Mouse (Mus musculus): Measurements from ENCODE around the gene Lrig3. TPM values are rescaled to one million over a fixed set of nuclear protein-coding genes. Genes with fewer than 3 reads are reported as not detected.

Gene Lrig3
- polyA plus RNA-seq, 1 experiment from 2014 or later, result 0.94 TPM

- WGBS (ENCODE audit: insufficient replicate concordance), result 35% methylated on average over 11 of the region's 11 CpGs
- no peak for ATAC-seq (ENCODE audit: low read depth)
Observed at GRCm38 (mm10) chr10:125937517-125938497, 28.2 kb upstream of the Lrig3 start.

DNA sequence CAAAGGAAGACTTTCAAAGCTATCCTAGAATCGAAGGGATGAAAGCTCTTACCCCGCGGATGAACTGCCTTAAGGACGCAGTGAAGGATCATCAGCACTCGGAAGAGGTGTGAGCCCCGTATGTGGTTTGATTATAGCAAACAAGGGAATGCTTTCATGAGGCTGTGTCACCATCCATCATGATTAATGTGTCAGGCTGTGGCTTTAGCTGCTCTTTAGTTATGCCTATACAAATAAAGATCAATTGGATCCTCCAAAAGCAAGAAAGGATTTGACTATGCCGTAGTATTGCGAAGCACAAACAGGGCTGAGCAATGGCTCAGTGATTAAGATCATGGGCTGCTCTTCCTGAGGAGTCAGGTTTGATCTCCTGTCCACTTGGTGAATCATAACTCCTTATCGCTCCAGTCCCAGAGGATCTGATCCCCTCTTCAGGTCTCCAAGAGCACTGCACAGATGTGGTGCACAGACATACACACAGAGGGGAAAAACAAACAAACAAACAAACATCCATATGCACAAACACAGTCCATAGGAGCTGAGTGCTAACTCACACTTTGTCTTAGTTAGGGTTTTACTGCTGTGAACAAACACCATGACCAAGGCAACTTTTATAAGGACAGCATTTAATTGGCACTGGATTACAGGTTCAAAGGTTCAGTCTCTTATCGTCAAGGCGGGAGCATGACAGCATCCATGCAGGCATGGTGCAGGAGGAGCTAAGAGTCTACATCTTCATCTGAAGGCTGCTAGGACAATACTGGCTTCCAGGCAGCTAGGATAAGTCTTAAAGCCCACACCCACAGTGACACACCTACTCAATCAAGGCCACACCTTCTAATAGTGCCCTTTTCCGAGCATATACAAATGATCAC lies 27.2 kb upstream of the Lrig3 start:
- H3K27me3 ChIP-seq (ENCODE audit: control insufficient read depth, insufficient read depth, low read depth, low read length), result no peaks in the 10 kb centered on the region

More at GRCm38 (mm10) chr10:125937517-125938497, 28.2 kb upstream of the Lrig3 start:
- Histone ChIP-seq H3K9ac (ENCODE audit: low read depth, low read length) (no peak overlapping the region), H3K4me2 (ENCODE audit: low read depth, low read length) (no peak overlapping the region), H3K9me3 (replicated peaks; ENCODE audit: control insufficient read depth, low read length) (no peaks in the 10 kb centered on the region), H3K27ac (ENCODE audit: low read length) (no peak overlapping the region), H3K36me3 (ENCODE audit: control insufficient read depth, insufficient read depth) (no peaks in the 10 kb centered on the region), H3K4me1 (ENCODE audit: control insufficient read depth, low read depth, low read length) (no peaks in the 10 kb centered on the region), H3K27me3 (ENCODE audit: control insufficient read depth, insufficient read depth, low read depth, low read length) (no peaks in the 10 kb centered on the region), H3K4me3 (ENCODE audit: low read depth, low read length) (no peak overlapping the region)

GRCm38 (mm10) chr10:125940316-125941059 lies 25.5 kb upstream of the Lrig3 start:
- ATAC-seq (ENCODE audit: low read depth), result no peak
- no peaks in the 10 kb centered on the region for H3K36me3 ChIP-seq (ENCODE audit: control insufficient read depth, insufficient read depth)
- H3K4me3 ChIP-seq (ENCODE audit: low read depth, low read length), result no peak overlapping the region
- H3K4me1 ChIP-seq (ENCODE audit: control insufficient read depth, low read depth, low read length), result no peaks in the 10 kb centered on the region
- H3K27ac ChIP-seq (ENCODE audit: low read length), result no peak overlapping the region
- H3K4me2 ChIP-seq (ENCODE audit: low read depth, low read length), result no peak overlapping the region
- H3K9ac ChIP-seq (ENCODE audit: low read depth, low read length), result no peak overlapping the region
- H3K27me3 ChIP-seq (ENCODE audit: control insufficient read depth, insufficient read depth, low read depth, low read length), result no peaks in the 10 kb centered on the region
- H3K9me3 ChIP-seq (replicated peaks; ENCODE audit: control insufficient read depth, low read length), result no peaks in the 10 kb centered on the region
- WGBS (ENCODE audit: insufficient replicate concordance), result 34% methylated on average over 11 of the region's 11 CpGs

More for the DNA sequence above, 27.2 kb upstream of the Lrig3 start:
- Histone ChIP-seq H3K27ac (ENCODE audit: low read length) (no peak overlapping the region), H3K9me3 (replicated peaks; ENCODE audit: control insufficient read depth, low read length) (no peaks in the 10 kb centered on the region), H3K4me1 (ENCODE audit: control insufficient read depth, low read depth, low read length) (no peaks in the 10 kb centered on the region), H3K4me2 (ENCODE audit: low read depth, low read length) (no peak overlapping the region), H3K9ac (ENCODE audit: low read depth, low read length) (no peak overlapping the region), H3K4me3 (ENCODE audit: low read depth, low read length) (no peak overlapping the region), H3K36me3 (ENCODE audit: control insufficient read depth, insufficient read depth) (no peaks in the 10 kb centered on the region)
- WGBS (ENCODE audit: insufficient replicate concordance), result 58% methylated on average over 12 of the region's 12 CpGs
- ATAC-seq (ENCODE audit: low read depth), result no peak

DNA sequence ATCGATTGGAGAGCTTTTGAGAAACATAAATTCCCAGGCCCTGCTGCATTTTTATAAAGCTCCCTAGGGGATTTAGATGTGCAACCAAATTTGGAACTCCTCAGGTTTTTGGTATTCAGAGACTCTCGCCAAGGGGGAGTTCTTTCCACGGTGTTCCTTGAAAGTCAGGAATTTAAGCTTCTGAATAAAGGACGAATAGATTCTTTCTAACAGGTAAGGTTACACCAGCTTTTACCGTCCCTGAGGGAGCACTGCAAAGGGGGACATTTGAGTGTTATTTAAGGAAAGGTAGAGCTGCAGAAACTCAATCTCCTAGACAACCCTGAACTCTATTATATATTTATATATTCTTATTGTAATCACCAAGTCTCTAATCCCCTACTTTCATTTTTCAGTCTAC lies 22.9 kb upstream of the Lrig3 start:
- no peak overlapping the region for H3K27ac ChIP-seq (ENCODE audit: low read length)
- no peak overlapping the region for H3K4me3 ChIP-seq (ENCODE audit: low read depth, low read length)
- no peaks in the 10 kb centered on the region for H3K27me3 ChIP-seq (ENCODE audit: control insufficient read depth, insufficient read depth, low read depth, low read length)
- ATAC-seq (ENCODE audit: low read depth), result no peak
- no peaks in the 10 kb centered on the region for H3K9me3 ChIP-seq (replicated peaks; ENCODE audit: control insufficient read depth, low read length)
- WGBS (ENCODE audit: insufficient replicate concordance), result 56% methylated on average over 5 of the region's 5 CpGs
- H3K4me2 ChIP-seq (ENCODE audit: low read depth, low read length), result no peak overlapping the region
- H3K36me3 ChIP-seq (ENCODE audit: control insufficient read depth, insufficient read depth), result no peaks in the 10 kb centered on the region
- H3K4me1 ChIP-seq (ENCODE audit: control insufficient read depth, low read depth, low read length), result no peaks in the 10 kb centered on the region
- no peak overlapping the region for H3K9ac ChIP-seq (ENCODE audit: low read depth, low read length)

- no peak overlapping the region for H3K9ac ChIP-seq (ENCODE audit: low read depth, low read length)
- no peaks in the 10 kb centered on the region for H3K27me3 ChIP-seq (ENCODE audit: control insufficient read depth, insufficient read depth, low read depth, low read length)
- no peak overlapping the region for H3K4me3 ChIP-seq (ENCODE audit: low read depth, low read length)
- 61% methylated on average over 11 of the region's 11 CpGs for WGBS (ENCODE audit: insufficient replicate concordance)
- H3K27ac ChIP-seq (ENCODE audit: low read length), result no peak overlapping the region
- ATAC-seq (ENCODE audit: low read depth), result no peak
- H3K4me1 ChIP-seq (ENCODE audit: control insufficient read depth, low read depth, low read length), result no peaks in the 10 kb centered on the region
- H3K4me2 ChIP-seq (ENCODE audit: low read depth, low read length), result no peak overlapping the region
- no peaks in the 10 kb centered on the region for H3K36me3 ChIP-seq (ENCODE audit: control insufficient read depth, insufficient read depth)
- no peaks in the 10 kb centered on the region for H3K9me3 ChIP-seq (replicated peaks; ENCODE audit: control insufficient read depth, low read length)
Observed at GRCm38 (mm10) chr10:125944762-125945504, 21.0 kb upstream of the Lrig3 start.

GRCm38 (mm10) chr10:125948842-125949474 lies 17.0 kb upstream of the Lrig3 start:
- H3K4me1 ChIP-seq (ENCODE audit: control insufficient read depth, low read depth, low read length), result no peaks in the 10 kb centered on the region
- no peak for ATAC-seq (ENCODE audit: low read depth)
- no peaks in the 10 kb centered on the region for H3K27me3 ChIP-seq (ENCODE audit: control insufficient read depth, insufficient read depth, low read depth, low read length)
- no peaks in the 10 kb centered on the region for H3K9me3 ChIP-seq (replicated peaks; ENCODE audit: control insufficient read depth, low read length)
- no peak overlapping the region for H3K4me3 ChIP-seq (ENCODE audit: low read depth, low read length)
- no peak overlapping the region for H3K4me2 ChIP-seq (ENCODE audit: low read depth, low read length)
- H3K9ac ChIP-seq (ENCODE audit: low read depth, low read length), result no peak overlapping the region
- H3K27ac ChIP-seq (ENCODE audit: low read length), result no peak overlapping the region
- no peaks in the 10 kb centered on the region for H3K36me3 ChIP-seq (ENCODE audit: control insufficient read depth, insufficient read depth)
- whole genome bisulfite sequencing (ENCODE audit: insufficient replicate concordance), result 50% methylated on average over 15 of the region's 15 CpGs

GRCm38 (mm10) chr10:125951633-125952032 lies 14.3 kb upstream of the Lrig3 start:
- Histone ChIP-seq H3K27me3 (ENCODE audit: control insufficient read depth, insufficient read depth, low read depth, low read length) (no peaks in the 10 kb centered on the region), H3K4me3 (ENCODE audit: low read depth, low read length) (no peak overlapping the region), H3K36me3 (ENCODE audit: control insufficient read depth, insufficient read depth) (no peaks in the 10 kb centered on the region), H3K4me1 (ENCODE audit: control insufficient read depth, low read depth, low read length) (no peaks in the 10 kb centered on the region), H3K9ac (ENCODE audit: low read depth, low read length) (no peak overlapping the region), H3K9me3 (replicated peaks; ENCODE audit: control insufficient read depth, low read length) (no peaks in the 10 kb centered on the region), H3K4me2 (ENCODE audit: low read depth, low read length) (no peak overlapping the region), H3K27ac (ENCODE audit: low read length) (no peak overlapping the region)
- 34% methylated on average over 5 of the region's 5 CpGs for WGBS (ENCODE audit: insufficient replicate concordance)
- peak; percentile 74; the same call in 1 of the 2 replicates for ATAC-seq (ENCODE audit: low read depth)

GRCm38 (mm10) chr10:125954343-125954742 lies 11.6 kb upstream of the Lrig3 start:
- 56% methylated on average over 7 of the region's 7 CpGs for WGBS (ENCODE audit: insufficient replicate concordance)
- no peaks in the 10 kb centered on the region for H3K4me1 ChIP-seq (ENCODE audit: control insufficient read depth, low read depth, low read length)
- ATAC-seq (ENCODE audit: low read depth), result no peak
- no peaks in the 10 kb centered on the region for H3K36me3 ChIP-seq (ENCODE audit: control insufficient read depth, insufficient read depth)
- H3K27me3 ChIP-seq (ENCODE audit: control insufficient read depth, insufficient read depth, low read depth, low read length), result no peaks in the 10 kb centered on the region
- H3K27ac ChIP-seq (ENCODE audit: low read length), result no peak overlapping the region
- H3K9ac ChIP-seq (ENCODE audit: low read depth, low read length), result no peak overlapping the region
- H3K9me3 ChIP-seq (replicated peaks; ENCODE audit: control insufficient read depth, low read length), result no peaks in the 10 kb centered on the region
- no peak overlapping the region for H3K4me3 ChIP-seq (ENCODE audit: low read depth, low read length)
- H3K4me2 ChIP-seq (ENCODE audit: low read depth, low read length), result no peak overlapping the region
